Mouse (Mus musculus): ENCODE measurements around the gene Fcmr. TPM values are rescaled to one million over a fixed set of nuclear protein-coding genes. Genes with fewer than 3 reads are reported as not detected.

Fcmr gene
- total RNA-seq (2022) = not detected

GRCm38 (mm10) chr1:130865541-130866221 is at the start of gene Fcmr:
Fcmr (plus strand) TSS chr1:130865669.
- DNase-seq (ENCODE audit: low spot score in 2 of 2) = no peak

- DNase-seq (ENCODE audit: low spot score in 2 of 2) = no peak
Observed at GRCm38 (mm10) chr1:130819737-130820136, 45.7 kb upstream of the Fcmr start.

GRCm38 (mm10) chr1:130820316-130821148 is 44.9 kb upstream of the Fcmr start:
- DNase-seq (ENCODE audit: low spot score in 2 of 2) = no peak

- no peak for DNase-seq (ENCODE audit: low spot score in 2 of 2)
Observed at GRCm38 (mm10) chr1:130821149-130821471, 44.4 kb upstream of the Fcmr start.

- no peak for DNase-seq (ENCODE audit: low spot score in 2 of 2)
Observed at GRCm38 (mm10) chr1:130821911-130822625, 43.4 kb upstream of the Fcmr start.

- no peak for DNase-seq (ENCODE audit: low spot score in 2 of 2)
Observed at GRCm38 (mm10) chr1:130826448-130826847, 39.0 kb upstream of the Fcmr start, which contains the start of gene Pigr. Pigr (plus strand) TSS chr1:130826684.

GRCm38 (mm10) chr1:130828656-130829055 is 36.8 kb upstream of the Fcmr start:
- no peak for DNase-seq (ENCODE audit: low spot score in 2 of 2)

- DNase-seq (ENCODE audit: low spot score in 2 of 2) = no peak
Observed at GRCm38 (mm10) chr1:130829906-130830830, 35.3 kb upstream of the Fcmr start.

- DNase-seq (ENCODE audit: low spot score in 2 of 2) = no peak
Observed at GRCm38 (mm10) chr1:130832230-130833149, 33.0 kb upstream of the Fcmr start.

GRCm38 (mm10) chr1:130835161-130835936 is 30.1 kb upstream of the Fcmr start:
- DNase-seq (ENCODE audit: low spot score in 2 of 2) = no peak

GRCm38 (mm10) chr1:130838288-130838687 is 27.2 kb upstream of the Fcmr start:
- no peak for DNase-seq (ENCODE audit: low spot score in 2 of 2)

GRCm38 (mm10) chr1:130840599-130841379 is 24.7 kb upstream of the Fcmr start:
- no peak for DNase-seq (ENCODE audit: low spot score in 2 of 2)

GRCm38 (mm10) chr1:130841621-130842020 is 23.8 kb upstream of the Fcmr start:
- DNase-seq (ENCODE audit: low spot score in 2 of 2) = no peak

GRCm38 (mm10) chr1:130844516-130844915 is 21.0 kb upstream of the Fcmr start:
- DNase-seq (ENCODE audit: low spot score in 2 of 2) = no peak

- DNase-seq (ENCODE audit: low spot score in 2 of 2) = no peak
Observed at GRCm38 (mm10) chr1:130849530-130850214, 15.8 kb upstream of the Fcmr start.

- no peak for DNase-seq (ENCODE audit: low spot score in 2 of 2)
Observed at GRCm38 (mm10) chr1:130850405-130850804, 15.1 kb upstream of the Fcmr start.

- no peak for DNase-seq (ENCODE audit: low spot score in 2 of 2)
Observed at GRCm38 (mm10) chr1:130854819-130855218, 10.7 kb upstream of the Fcmr start.

- no peak for DNase-seq (ENCODE audit: low spot score in 2 of 2)
Observed at GRCm38 (mm10) chr1:130855723-130856122, 9.7 kb upstream of the Fcmr start.
